Mouse (Mus musculus): ENCODE results near the gene Eif4ebp2. TPM values are rescaled to one million over a fixed set of nuclear protein-coding genes. Genes with fewer than 3 reads are reported as not detected.

Gene Eif4ebp2
- polyA plus RNA-seq, 1 experiment from 2014 or later: 50.6 TPM

DNA sequence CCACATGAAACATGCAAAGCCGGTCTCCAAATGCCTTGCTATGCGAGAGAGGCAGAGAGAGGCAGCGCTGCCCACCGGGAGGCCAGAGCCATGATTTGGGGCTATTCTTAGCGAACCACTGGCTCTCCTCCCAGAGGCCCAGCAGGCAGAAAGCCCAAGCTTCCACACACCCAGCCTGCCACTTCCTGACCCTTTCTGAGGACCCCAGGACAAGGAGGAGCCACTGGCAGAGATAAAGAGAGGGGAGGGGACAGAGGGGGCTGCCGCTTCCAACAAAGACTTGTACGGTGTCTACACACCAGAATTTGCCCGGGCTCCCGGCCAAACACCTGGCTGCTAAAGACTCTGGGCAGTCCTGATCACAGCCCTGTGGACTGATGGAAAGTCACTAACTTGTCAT is 72.3 kb downstream of the Eif4ebp2 start:
- no peaks in the 10 kb centered on the region for H3K27me3 ChIP-seq
- 4% methylated on average over 9 of the region's 9 CpGs for WGBS
- H3K4me3 ChIP-seq: peak overlapping the region; percentile 73
- no peaks in the 10 kb centered on the region for H3K9me3 ChIP-seq (replicated peaks)
- peak overlapping the region; percentile 92 for H3K27ac ChIP-seq
- H3K4me2 ChIP-seq: peak overlapping the region; percentile 91
- H3K4me1 ChIP-seq (replicated peaks): peaks cover 84% of the 10 kb centered on the region
- H3K36me3 ChIP-seq: no peaks in the 10 kb centered on the region
- H3K9ac ChIP-seq: peak overlapping the region; percentile 35
- peak; percentile 65 for ATAC-seq (replicated peaks; ENCODE audit: insufficient number of reproducible peaks, insufficient read depth, low FRiP score, low read depth)

DNA sequence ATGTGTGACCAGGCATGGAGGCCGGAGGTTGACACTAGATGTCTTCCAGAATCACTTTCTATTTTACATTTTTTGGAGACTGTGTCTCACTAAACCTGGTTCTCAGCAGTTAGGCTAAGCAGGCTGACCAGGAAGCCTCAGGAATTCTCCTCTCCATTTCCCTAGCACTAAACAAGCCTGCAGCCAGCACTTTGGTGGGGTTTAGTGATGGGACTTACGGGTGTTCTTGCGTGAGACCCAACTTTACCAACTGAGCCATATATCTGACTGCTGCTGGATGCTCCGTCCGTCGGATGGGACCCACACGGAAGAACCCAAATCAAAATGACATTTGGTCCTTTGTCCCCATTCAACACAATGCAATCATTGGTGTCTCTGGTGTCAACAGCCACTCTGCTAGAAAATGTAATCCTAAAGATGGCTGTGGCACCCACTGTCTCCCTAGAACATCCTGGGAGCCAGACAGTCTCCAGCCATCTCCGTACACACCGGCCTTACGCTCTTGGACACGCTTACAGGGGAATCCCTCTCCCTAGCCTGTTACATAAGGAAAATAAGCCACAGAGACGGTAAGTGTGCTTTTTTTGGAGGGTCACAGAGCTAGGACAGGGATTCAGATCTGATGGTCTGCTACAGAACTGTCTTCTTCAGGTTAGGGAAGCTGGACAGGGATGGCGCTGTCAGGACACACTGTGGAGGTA is 73.0 kb downstream of the Eif4ebp2 start:
- peak overlapping the region; percentile 92 for H3K27ac ChIP-seq
- no peaks in the 10 kb centered on the region for H3K27me3 ChIP-seq
- no peaks in the 10 kb centered on the region for H3K36me3 ChIP-seq
- ATAC-seq (replicated peaks; ENCODE audit: insufficient number of reproducible peaks, insufficient read depth, low FRiP score, low read depth): no peak
- peaks cover 84% of the 10 kb centered on the region for H3K4me1 ChIP-seq (replicated peaks)
- H3K9me3 ChIP-seq (replicated peaks): no peaks in the 10 kb centered on the region
- WGBS: 79% methylated on average over 13 of the region's 13 CpGs
- peak overlapping the region; percentile 91 for H3K4me2 ChIP-seq
- H3K9ac ChIP-seq: peak overlapping the region; percentile 35
- H3K4me3 ChIP-seq: peak overlapping the region; percentile 73

DNA sequence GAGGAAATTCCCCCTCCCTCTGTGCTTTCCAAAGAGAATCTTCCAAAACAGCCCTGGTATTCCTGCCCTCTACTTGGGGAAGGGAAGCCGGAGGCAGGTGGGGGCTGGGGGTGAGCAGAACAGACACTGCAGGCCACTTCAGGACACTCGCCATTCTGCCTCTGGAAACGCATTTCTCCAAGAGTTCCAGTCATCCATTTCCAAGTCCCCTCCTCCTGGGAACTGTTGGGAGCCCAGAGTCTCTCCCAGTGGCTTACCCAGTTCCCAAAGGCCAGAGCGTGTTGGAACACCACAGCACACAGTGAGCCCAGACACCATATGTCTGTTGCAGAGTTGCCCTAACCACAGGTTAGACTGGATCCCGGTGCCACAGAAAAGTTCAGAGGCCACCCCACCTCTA is 73.8 kb downstream of the Eif4ebp2 start:
- ATAC-seq (replicated peaks; ENCODE audit: insufficient number of reproducible peaks, insufficient read depth, low FRiP score, low read depth): no peak
- H3K27ac ChIP-seq: peak overlapping the region; percentile 1; the same call in 1 of the 2 replicates

More for the DNA sequence above, 73.8 kb downstream of the Eif4ebp2 start:
- Histone ChIP-seq H3K4me2 (no peak overlapping the region), H3K4me3 (no peak overlapping the region), H3K36me3 (no peaks in the 10 kb centered on the region), H3K9me3 (replicated peaks) (no peaks in the 10 kb centered on the region), H3K9ac (no peak overlapping the region), H3K27me3 (no peaks in the 10 kb centered on the region), H3K4me1 (replicated peaks) (peaks cover 82% of the 10 kb centered on the region)
- WGBS: 75% methylated on average over 5 of the region's 5 CpGs

Other genes starting within 250 kb of the Eif4ebp2 start
- 1.4 and 2.3 TPM in 2 replicates for gene Adamts14, start 179.2 kb downstream of the Eif4ebp2 start, polyA plus RNA-seq (2015; fragmentation: Nextera tagmentation; extraction: Ambion mirVana)
- 0.09 TPM in 1 of 2 replicates, not detected in the other for gene Prf1, start 154.8 kb downstream of the Eif4ebp2 start, polyA plus RNA-seq (2015; fragmentation: Nextera tagmentation; extraction: Ambion mirVana)
- gene Pald1, start 69.1 kb downstream of the Eif4ebp2 start, polyA plus RNA-seq (2015; fragmentation: Nextera tagmentation; extraction: Ambion mirVana): 21.8 and 25.9 TPM in 2 replicates
- 0.09 TPM in 2 replicates for gene Nodal, start 34.7 kb downstream of the Eif4ebp2 start, polyA plus RNA-seq (2015; fragmentation: Nextera tagmentation; extraction: Ambion mirVana)
- gene Lrrc20, start 23.1 kb upstream of the Eif4ebp2 start, polyA plus RNA-seq (2015; fragmentation: Nextera tagmentation; extraction: Ambion mirVana): 10.4 and 12.9 TPM in 2 replicates
- not detected in 2 replicates for gene Npffr1, start 142.8 kb upstream of the Eif4ebp2 start, polyA plus RNA-seq (2015; fragmentation: Nextera tagmentation; extraction: Ambion mirVana)
- 84.9 and 95.0 TPM in 2 replicates for gene Ppa1, start 195.9 kb upstream of the Eif4ebp2 start, polyA plus RNA-seq (2015; fragmentation: Nextera tagmentation; extraction: Ambion mirVana)
- gene Sar1a, start 227.6 kb upstream of the Eif4ebp2 start, polyA plus RNA-seq (2015; fragmentation: Nextera tagmentation; extraction: Ambion mirVana): 145 and 178 TPM in 2 replicates
- gene Tysnd1, start 242.9 kb upstream of the Eif4ebp2 start, polyA plus RNA-seq (2015; fragmentation: Nextera tagmentation; extraction: Ambion mirVana): 21.5 and 30.5 TPM in 2 replicates